Mouse (Mus musculus) kidney, adult 10 weeks (tissue): ENCODE data around the gene Hexa. TPM values are rescaled to one million over a fixed set of nuclear protein-coding genes. Genes with fewer than 3 reads are reported as not detected.

Experiments used
- polyA plus RNA-seq: library from polyadenylated mRNA; stranded (reverse); fragments of 350-450 nt; fragmentation: Illumina TruSeq; extraction: RNeasy Lipid Tissue Mini Kit (QIAGEN cat#74804); gene quantifications from one replicate; pipeline ENCODE4 v1.2.3, GENCODE M21; 2014; ENCODE audit warnings: low read depth, low replicate concordance

The Hexa gene
- polyA plus RNA-seq, result 18.2 TPM

DNA sequence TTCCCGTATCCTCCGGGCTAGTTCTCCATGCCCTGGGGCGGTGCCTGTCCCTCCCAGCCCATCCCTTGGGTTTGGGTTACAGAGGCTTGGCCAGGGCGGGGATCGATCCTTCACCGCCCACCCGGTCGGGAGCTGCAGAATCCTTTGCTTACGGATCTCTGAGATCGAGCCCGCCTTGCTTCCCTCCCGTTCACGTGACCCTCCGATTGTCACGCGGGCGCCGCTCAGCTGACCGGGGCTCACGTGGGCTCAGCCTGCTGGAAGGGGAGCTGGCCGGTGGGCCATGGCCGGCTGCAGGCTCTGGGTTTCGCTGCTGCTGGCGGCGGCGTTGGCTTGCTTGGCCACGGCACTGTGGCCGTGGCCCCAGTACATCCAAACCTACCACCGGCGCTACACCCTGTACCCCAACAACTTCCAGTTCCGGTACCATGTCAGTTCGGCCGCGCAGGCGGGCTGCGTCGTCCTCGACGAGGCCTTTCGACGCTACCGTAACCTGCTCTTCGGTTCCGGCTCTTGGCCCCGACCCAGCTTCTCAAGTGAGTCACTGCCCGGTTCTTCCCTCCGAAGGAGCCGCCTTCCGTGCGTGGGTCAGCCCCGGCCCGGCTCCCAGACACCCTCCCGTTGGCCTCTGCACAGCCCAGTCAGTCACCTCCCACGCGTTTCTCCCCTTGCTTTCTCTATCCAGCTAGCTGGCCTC is at the start of gene Hexa, which contains the start of gene Tmem202:
Gene Hexa, plus strand, starts transcription at position 100 of the 697 bp plus-strand sequence.
Gene Tmem202, minus strand, starts transcription at position 407 of the 697 bp plus-strand sequence.

DNA sequence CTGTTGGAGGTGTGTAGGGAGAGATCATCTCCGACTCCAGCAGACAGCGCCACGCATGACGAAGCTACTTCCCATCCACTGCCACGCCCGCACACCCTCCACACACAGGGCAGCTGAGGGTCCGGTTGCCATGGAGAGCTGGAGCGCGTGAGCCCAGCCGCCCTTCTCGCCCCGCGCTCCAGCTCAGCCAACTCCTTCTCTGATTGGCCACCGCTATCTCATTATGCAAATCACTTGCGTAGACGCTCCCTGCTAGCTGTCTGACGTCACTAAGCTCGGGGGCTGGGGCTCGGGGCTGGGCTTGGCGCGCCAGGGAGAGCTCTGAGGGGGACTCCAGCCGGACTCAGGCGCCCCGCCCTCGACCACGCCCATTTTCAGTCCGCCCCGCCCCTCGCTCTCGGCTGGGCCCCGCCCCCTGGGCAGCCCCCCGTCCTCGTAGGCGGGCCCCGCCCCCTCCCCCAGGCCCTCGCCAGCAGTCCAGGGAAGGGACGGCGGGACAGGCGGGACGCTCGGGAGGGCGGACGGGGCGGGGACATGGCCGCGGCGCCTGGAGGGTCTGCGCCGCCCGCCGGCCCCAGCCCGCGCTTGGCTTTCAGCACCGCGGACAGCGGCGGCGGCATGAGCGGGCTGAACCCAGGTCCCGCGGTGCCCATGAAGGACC is 38.6 kb downstream of the Hexa start, which contains the start of gene Celf6:
Gene Celf6, plus strand, starts transcription at position 74 of the 661 bp plus-strand sequence.

Other genes starting within 250 kb of the Hexa start
- 15.6 TPM for gene Adpgk, start 248.0 kb upstream of the Hexa start, polyA plus RNA-seq
- 22.1 TPM for gene Bbs4, start 186.0 kb upstream of the Hexa start, polyA plus RNA-seq
- gene Arih1, start 52.9 kb upstream of the Hexa start, polyA plus RNA-seq, result 88.3 TPM
- not detected for gene Tmem202, start 307 bp downstream of the Hexa start, polyA plus RNA-seq
- gene Celf6, start 38.4 kb downstream of the Hexa start, polyA plus RNA-seq, result not detected
- gene Parp6, start 77.7 kb downstream of the Hexa start, polyA plus RNA-seq, result 10.4 TPM
- gene Pkm, start 116.8 kb downstream of the Hexa start, polyA plus RNA-seq, result 19.4 TPM
- not detected for gene Gramd2, start 140.6 kb downstream of the Hexa start, polyA plus RNA-seq
- 28.5 TPM for gene Senp8, start 211.2 kb downstream of the Hexa start, polyA plus RNA-seq
- gene Myo9a, start 211.4 kb downstream of the Hexa start, polyA plus RNA-seq, result 40.4 TPM